Mouse (Mus musculus): ENCODE data around the gene Clpx.

- TF ChIP-seq CTCF (IDR thresholded peaks at IDR 0.05; ENCODE audit: low read depth) (no peak), EP300 (optimal IDR thresholded peaks at IDR 0.05) (no peak)
These were observed 32.3 kb upstream of the Clpx start for GRCm38 (mm10) chr9:65261591-65262230.

Data from stomach, postnatal 0 days (tissue).